Mouse (Mus musculus): Measurements from ENCODE around the gene Btnl2. TPM values are rescaled to one million over a fixed set of nuclear protein-coding genes. Genes with fewer than 3 reads are reported as not detected.

Gene Btnl2
- polyA plus RNA-seq (2014; fragmentation: Illumina TruSeq; extraction: RNeasy Lipid Tissue Mini Kit (QIAGEN cat#74804); ENCODE audit: low read depth, low replicate concordance): not detected

GRCm38 (mm10) chr17:34354539-34354938, at the start of gene Btnl2:
Gene Btnl2, plus strand, starts transcription at chr17:34354822.

GRCm38 (mm10) chr17:34305380-34306030, 49.1 kb upstream of the Btnl2 start, which contains the start of gene H2-Eb1:
Gene H2-Eb1, plus strand, starts transcription at chr17:34305867.

DNA sequence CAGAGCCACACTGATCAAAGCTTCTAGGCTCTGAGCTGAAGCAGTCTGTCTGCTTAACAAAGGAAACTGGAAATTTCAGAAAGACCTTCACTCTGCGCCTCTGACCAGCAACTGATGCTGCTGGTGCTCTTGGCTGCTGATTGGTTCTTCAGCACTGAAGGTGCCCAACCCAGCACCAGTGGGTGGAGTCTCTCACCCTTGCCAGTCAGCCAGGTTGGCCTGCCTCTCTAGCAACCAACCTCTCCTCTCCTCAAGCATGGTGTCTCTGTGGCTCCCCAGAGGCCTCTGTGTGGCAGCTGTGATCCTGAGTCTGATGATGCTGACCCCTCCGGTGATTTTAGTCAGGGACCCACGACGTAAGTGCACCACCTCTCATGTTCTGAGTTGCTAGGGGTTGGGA, 29.2 kb upstream of the Btnl2 start, which contains the start of gene H2-Eb2:
TSS of gene H2-Eb2 (plus strand) at position 230 of the 400 bp plus-strand sequence.

GRCm38 (mm10) chr17:34376847-34377246, 22.2 kb downstream of the Btnl2 start, which contains the start of gene Btnl1:
Gene Btnl1, plus strand, starts transcription at chr17:34377132.

DNA sequence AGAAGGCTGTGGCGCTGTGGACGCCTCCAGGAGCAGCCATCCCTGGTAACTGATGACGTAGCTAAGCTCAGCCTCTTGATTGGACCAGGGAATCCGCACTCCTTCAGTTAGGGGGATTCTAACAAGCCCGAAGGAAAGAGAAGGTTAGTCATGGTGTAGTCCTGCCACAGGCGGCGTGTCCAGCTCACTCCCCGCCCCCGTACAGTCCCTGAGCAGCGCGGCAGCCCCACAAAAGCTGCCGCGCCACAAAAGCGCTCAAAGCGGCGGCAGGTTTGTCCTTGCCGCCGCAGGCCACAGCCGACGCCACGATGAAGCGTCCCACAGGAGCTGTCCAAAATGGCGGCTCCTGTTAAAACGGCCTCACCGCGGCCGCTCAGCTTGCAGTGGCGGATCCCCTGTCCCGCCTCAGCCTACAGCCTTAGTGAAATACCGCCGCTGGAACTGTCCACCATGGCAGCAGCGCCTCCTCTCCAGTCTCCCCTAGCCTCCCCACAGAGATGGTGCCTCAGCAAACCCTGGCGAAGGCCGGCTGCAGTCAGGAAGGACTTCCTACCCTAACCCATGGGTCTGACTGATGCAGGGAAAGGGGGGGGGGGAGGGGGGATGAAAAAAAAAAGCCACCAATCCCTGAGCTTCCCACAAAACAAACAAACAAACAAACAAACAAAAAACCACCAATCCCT, 44.2 kb downstream of the Btnl2 start, which contains the start of gene BC051142:
TSS of gene BC051142 (plus strand) at position 110 of the 683 bp plus-strand sequence.

Other genes with a start within 250 kb of the Btnl2 start
- gene H2-DMa, start 235.3 kb upstream of the Btnl2 start, polyA plus RNA-seq (2014; fragmentation: Illumina TruSeq; extraction: RNeasy Lipid Tissue Mini Kit (QIAGEN cat#74804); ENCODE audit: low read depth, low replicate concordance): not detected
- gene Brd2, start 232.2 kb upstream of the Btnl2 start, polyA plus RNA-seq (2014; fragmentation: Illumina TruSeq; extraction: RNeasy Lipid Tissue Mini Kit (QIAGEN cat#74804); ENCODE audit: low read depth, low replicate concordance): 272 TPM
- not detected for gene H2-DMb2, start 211.5 kb upstream of the Btnl2 start, polyA plus RNA-seq (2014; fragmentation: Illumina TruSeq; extraction: RNeasy Lipid Tissue Mini Kit (QIAGEN cat#74804); ENCODE audit: low read depth, low replicate concordance)
- 2.0 TPM for gene H2-DMb1, start 201.8 kb upstream of the Btnl2 start, polyA plus RNA-seq (2014; fragmentation: Illumina TruSeq; extraction: RNeasy Lipid Tissue Mini Kit (QIAGEN cat#74804); ENCODE audit: low read depth, low replicate concordance)
- 2.2 TPM for gene Tap1, start 167.3 kb upstream of the Btnl2 start, polyA plus RNA-seq (2014; fragmentation: Illumina TruSeq; extraction: RNeasy Lipid Tissue Mini Kit (QIAGEN cat#74804); ENCODE audit: low read depth, low replicate concordance)
- gene Psmb9, start 167.1 kb upstream of the Btnl2 start, polyA plus RNA-seq (2014; fragmentation: Illumina TruSeq; extraction: RNeasy Lipid Tissue Mini Kit (QIAGEN cat#74804); ENCODE audit: low read depth, low replicate concordance): 2.9 TPM
- 1.2 TPM for gene Psmb8, start 157.1 kb upstream of the Btnl2 start, polyA plus RNA-seq (2014; fragmentation: Illumina TruSeq; extraction: RNeasy Lipid Tissue Mini Kit (QIAGEN cat#74804); ENCODE audit: low read depth, low replicate concordance)
- gene Tap2, start 151.3 kb upstream of the Btnl2 start, polyA plus RNA-seq (2014; fragmentation: Illumina TruSeq; extraction: RNeasy Lipid Tissue Mini Kit (QIAGEN cat#74804); ENCODE audit: low read depth, low replicate concordance): 0.64 TPM
- gene H2-Ob, start 115.9 kb upstream of the Btnl2 start, polyA plus RNA-seq (2014; fragmentation: Illumina TruSeq; extraction: RNeasy Lipid Tissue Mini Kit (QIAGEN cat#74804); ENCODE audit: low read depth, low replicate concordance): 1.1 TPM
- gene H2-Ab1, start 97.1 kb upstream of the Btnl2 start, polyA plus RNA-seq (2014; fragmentation: Illumina TruSeq; extraction: RNeasy Lipid Tissue Mini Kit (QIAGEN cat#74804); ENCODE audit: low read depth, low replicate concordance): 26.2 TPM
- gene H2-Aa, start 67.0 kb upstream of the Btnl2 start, polyA plus RNA-seq (2014; fragmentation: Illumina TruSeq; extraction: RNeasy Lipid Tissue Mini Kit (QIAGEN cat#74804); ENCODE audit: low read depth, low replicate concordance): 42.5 TPM
- gene H2-Eb1, start 49.0 kb upstream of the Btnl2 start, polyA plus RNA-seq (2014; fragmentation: Illumina TruSeq; extraction: RNeasy Lipid Tissue Mini Kit (QIAGEN cat#74804); ENCODE audit: low read depth, low replicate concordance): 2.9 TPM
- not detected for gene H2-Eb2, start 29.2 kb upstream of the Btnl2 start, polyA plus RNA-seq (2014; fragmentation: Illumina TruSeq; extraction: RNeasy Lipid Tissue Mini Kit (QIAGEN cat#74804); ENCODE audit: low read depth, low replicate concordance)
- not detected for gene Btnl1, start 22.3 kb downstream of the Btnl2 start, polyA plus RNA-seq (2014; fragmentation: Illumina TruSeq; extraction: RNeasy Lipid Tissue Mini Kit (QIAGEN cat#74804); ENCODE audit: low read depth, low replicate concordance)
- gene BC051142, start 44.0 kb downstream of the Btnl2 start, polyA plus RNA-seq (2014; fragmentation: Illumina TruSeq; extraction: RNeasy Lipid Tissue Mini Kit (QIAGEN cat#74804); ENCODE audit: low read depth, low replicate concordance): 3.4 TPM
- gene Btnl4, start 122.5 kb downstream of the Btnl2 start, polyA plus RNA-seq (2014; fragmentation: Illumina TruSeq; extraction: RNeasy Lipid Tissue Mini Kit (QIAGEN cat#74804); ENCODE audit: low read depth, low replicate concordance): not detected
- not detected for gene Btnl6, start 162.5 kb downstream of the Btnl2 start, polyA plus RNA-seq (2014; fragmentation: Illumina TruSeq; extraction: RNeasy Lipid Tissue Mini Kit (QIAGEN cat#74804); ENCODE audit: low read depth, low replicate concordance)
- 1.3 TPM for gene Notch4, start 209.4 kb downstream of the Btnl2 start, polyA plus RNA-seq (2014; fragmentation: Illumina TruSeq; extraction: RNeasy Lipid Tissue Mini Kit (QIAGEN cat#74804); ENCODE audit: low read depth, low replicate concordance)
- not detected for gene Gpsm3, start 235.0 kb downstream of the Btnl2 start, polyA plus RNA-seq (2014; fragmentation: Illumina TruSeq; extraction: RNeasy Lipid Tissue Mini Kit (QIAGEN cat#74804); ENCODE audit: low read depth, low replicate concordance)
- 14.3 TPM for gene Pbx2, start 236.4 kb downstream of the Btnl2 start, polyA plus RNA-seq (2014; fragmentation: Illumina TruSeq; extraction: RNeasy Lipid Tissue Mini Kit (QIAGEN cat#74804); ENCODE audit: low read depth, low replicate concordance)
- gene Ager, start 243.0 kb downstream of the Btnl2 start, polyA plus RNA-seq (2014; fragmentation: Illumina TruSeq; extraction: RNeasy Lipid Tissue Mini Kit (QIAGEN cat#74804); ENCODE audit: low read depth, low replicate concordance): not detected
- gene Rnf5, start 248.9 kb downstream of the Btnl2 start, polyA plus RNA-seq (2014; fragmentation: Illumina TruSeq; extraction: RNeasy Lipid Tissue Mini Kit (QIAGEN cat#74804); ENCODE audit: low read depth, low replicate concordance): 60.1 TPM
- gene Agpat1, start 249.4 kb downstream of the Btnl2 start, polyA plus RNA-seq (2014; fragmentation: Illumina TruSeq; extraction: RNeasy Lipid Tissue Mini Kit (QIAGEN cat#74804); ENCODE audit: low read depth, low replicate concordance): 3.4 TPM

Data from adrenal gland, adult 10 weeks (tissue).